Mouse (Mus musculus) lung, embryonic 16.5 days (tissue): Measurements from ENCODE around the gene Tmem26. TPM values are rescaled to one million over a fixed set of nuclear protein-coding genes. Genes with fewer than 3 reads are reported as not detected.
"Not testable (repeated sequence)": the region's sequence is repeated elsewhere in the genome, so short reads cannot be mapped to it uniquely, and the experiment has no call there.

Experiments used
- ATAC-seq: fragments of 200-750 bp; cut with Nextera tagmentation; 2 replicates; pipeline ENCODE4 v1.8.0; 2017; ENCODE audit warnings: low read depth, mild to moderate bottlenecking, moderate library complexity
- H3K27ac ChIP-seq: fragments of 300-500 bp; sonication (generic); 2 replicates; pipeline ENCODE4 v1.5.1; 2014; ENCODE audit warnings: mild to moderate bottlenecking, control low read depth, low read length
- H3K27me3 ChIP-seq: fragments of 300-500 bp; sonication (generic); 2 replicates; pipeline ENCODE4 v1.6.1; 2014; ENCODE audit warnings: low read depth, low read length, mixed read lengths; ENCODE audit not compliant: control insufficient read depth, insufficient read depth
- H3K36me3 ChIP-seq: fragments of 300-500 bp; sonication (generic); 2 replicates; pipeline ENCODE4 v1.6.1; 2014; ENCODE audit warnings: low read length; ENCODE audit not compliant: control insufficient read depth, insufficient read depth
- H3K4me1 ChIP-seq: fragments of 300-500 bp; sonication (generic); replicated peaks from 2 replicates; pipeline ENCODE4 v1.6.1; 2014; ENCODE audit warnings: low read length, mixed read lengths; ENCODE audit not compliant: control insufficient read depth, insufficient read depth
- H3K4me2 ChIP-seq: fragments of 300-500 bp; sonication (generic); 2 replicates; pipeline ENCODE4 v1.6.1; 2014; ENCODE audit warnings: low read depth, low read length, control low read depth
- H3K4me3 ChIP-seq: fragments of 300-500 bp; sonication (generic); 2 replicates; pipeline ENCODE4 v1.5.1; 2014; ENCODE audit warnings: mild to moderate bottlenecking, low read length, control low read depth
- H3K9ac ChIP-seq: fragments of 300-500 bp; sonication (generic); 2 replicates; pipeline ENCODE4 v1.6.1; 2014; ENCODE audit warnings: low read length, control low read depth
- H3K9me3 ChIP-seq: fragments of 300-500 bp; sonication (generic); 2 replicates; pipeline ENCODE4 v1.6.1; 2016; ENCODE audit warnings: low read length; ENCODE audit not compliant: control insufficient read depth
- WGBS: fragments of 180-500 bp; shearing (Covaris S2); extraction: QIAGEN DNeasy Blood & Tissue Kit; methylation state at CpG from one replicate; pipeline ENCODE4 v1.1.7; 2014; 5-methylcytosine and 5-hydroxymethylcytosine counted together
- polyA plus RNA-seq: library from polyadenylated mRNA; unstranded; fragments of >200 nt; fragmentation: Nextera tagmentation; extraction: Ambion mirVana; gene quantifications from 2 replicates; pipeline ENCODE4 v1.2.1, GENCODE M21; 2015

The Tmem26 gene
- polyA plus RNA-seq, 1 experiment from 2014 or later = 8.1 TPM

DNA sequence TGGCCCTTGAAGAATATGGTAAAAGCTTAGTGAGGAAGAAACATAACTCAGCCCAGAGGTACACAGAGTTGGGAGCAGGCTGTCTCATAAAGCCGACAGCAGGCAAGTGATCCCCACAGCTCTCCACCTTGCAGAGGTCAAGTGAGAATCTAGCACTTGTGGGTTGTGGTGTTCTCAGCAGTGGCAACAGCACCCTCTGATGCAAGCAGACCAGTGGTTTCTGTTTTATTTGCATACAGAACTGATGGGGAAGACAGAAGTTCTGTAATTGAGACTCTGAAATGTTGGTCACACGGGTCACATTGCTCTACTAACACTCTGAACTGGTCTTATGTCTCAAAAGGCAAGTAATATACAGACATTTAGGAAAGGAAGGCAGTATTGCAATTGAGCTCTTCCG is 12.2 kb downstream of the Tmem26 start:
- Histone ChIP-seq H3K27me3 (no peaks in the 10 kb centered on the region), H3K9ac (no peak overlapping the region), H3K27ac (no peak overlapping the region), H3K4me1 (no peaks in the 10 kb centered on the region), H3K4me2 (no peak overlapping the region), H3K4me3 (no peak overlapping the region), H3K36me3 (no peaks in the 10 kb centered on the region), H3K9me3 (no peaks in the 10 kb centered on the region)
- WGBS = 77% methylated on average over 3 of the region's 3 CpGs
- no peak for ATAC-seq

DNA sequence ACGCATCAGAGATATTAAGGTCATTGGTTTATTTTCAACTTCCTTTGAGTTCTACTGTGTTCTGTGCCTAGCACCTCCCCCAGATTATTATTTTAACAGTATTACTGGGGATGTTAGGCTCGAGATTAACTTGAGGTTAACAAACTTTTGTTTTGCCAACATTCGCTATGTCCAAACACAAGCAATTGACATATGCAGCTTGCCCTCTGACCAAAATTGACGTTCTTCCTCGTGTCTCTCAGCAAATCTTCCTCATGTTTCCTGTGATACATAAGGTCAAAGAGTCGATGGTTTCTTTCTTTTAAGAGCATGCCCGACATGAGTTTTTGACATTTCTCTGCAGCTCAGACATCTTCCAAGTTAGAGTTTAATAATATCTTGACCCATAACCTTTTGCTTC is 13.9 kb downstream of the Tmem26 start:
- H3K27me3 ChIP-seq = no peaks in the 10 kb centered on the region
- H3K4me3 ChIP-seq = no peak overlapping the region
- H3K9me3 ChIP-seq = no peaks in the 10 kb centered on the region
- no peaks in the 10 kb centered on the region for H3K36me3 ChIP-seq
- H3K4me2 ChIP-seq = no peak overlapping the region
- 50% methylated on average over 7 of the region's 7 CpGs for WGBS
- ATAC-seq = no peak
- H3K9ac ChIP-seq = no peak overlapping the region
- no peak overlapping the region for H3K27ac ChIP-seq
- H3K4me1 ChIP-seq = no peaks in the 10 kb centered on the region

DNA sequence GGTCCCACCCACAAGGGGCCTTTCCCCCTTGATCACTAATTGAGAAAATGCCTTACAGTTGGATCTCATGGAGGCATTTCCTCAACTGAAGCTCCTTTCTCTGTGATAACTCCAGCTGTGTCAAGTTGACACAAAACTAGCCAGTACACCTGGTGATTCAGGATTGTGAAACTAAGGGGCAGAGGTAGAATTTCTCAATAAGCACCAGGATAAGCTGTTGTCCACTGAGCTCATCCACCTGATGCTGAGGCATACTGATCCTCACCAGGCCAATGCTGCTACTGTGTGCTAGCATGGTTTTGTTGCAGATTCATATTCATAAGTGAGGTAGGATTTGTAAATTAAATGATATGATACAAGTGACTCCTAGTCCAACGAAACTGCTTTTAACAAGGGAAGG is 15.5 kb downstream of the Tmem26 start:
- H3K9ac ChIP-seq, H3K27ac ChIP-seq, H3K4me1 ChIP-seq, H3K4me2 ChIP-seq, H3K27me3 ChIP-seq, H3K4me3 ChIP-seq, ATAC-seq, H3K9me3 ChIP-seq, H3K36me3 ChIP-seq: not testable (repeated sequence)
- WGBS = 85% methylated on average over 1 of the region's 1 CpGs

DNA sequence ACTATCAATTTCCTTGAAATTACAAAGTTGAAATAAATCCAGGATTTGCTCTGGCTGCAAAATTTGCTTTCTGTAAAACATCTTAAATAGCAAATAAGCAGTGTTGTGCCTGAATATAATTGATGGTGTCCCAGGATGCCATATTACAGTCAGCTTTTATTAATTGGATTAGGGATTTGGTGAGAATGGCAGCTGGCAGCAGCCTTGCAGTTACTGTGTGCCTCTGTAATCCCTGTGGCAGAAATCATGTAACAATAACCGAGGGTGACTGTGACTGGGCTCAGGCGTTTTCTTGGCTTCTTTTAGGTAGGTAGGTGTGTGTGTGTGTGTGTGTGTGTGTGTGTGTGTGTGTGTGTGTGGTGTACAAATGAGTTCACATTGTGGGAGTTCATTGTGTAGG is 16.8 kb downstream of the Tmem26 start:
- no peak overlapping the region for H3K4me3 ChIP-seq
- H3K4me2 ChIP-seq = no peak overlapping the region
- H3K9ac ChIP-seq = no peak overlapping the region
- WGBS = 75% methylated on average over 2 of the region's 2 CpGs
- H3K9me3 ChIP-seq = no peaks in the 10 kb centered on the region
- no peak overlapping the region for H3K27ac ChIP-seq
- no peak for ATAC-seq
- no peaks in the 10 kb centered on the region for H3K4me1 ChIP-seq
- H3K27me3 ChIP-seq = no peaks in the 10 kb centered on the region
- no peaks in the 10 kb centered on the region for H3K36me3 ChIP-seq

DNA sequence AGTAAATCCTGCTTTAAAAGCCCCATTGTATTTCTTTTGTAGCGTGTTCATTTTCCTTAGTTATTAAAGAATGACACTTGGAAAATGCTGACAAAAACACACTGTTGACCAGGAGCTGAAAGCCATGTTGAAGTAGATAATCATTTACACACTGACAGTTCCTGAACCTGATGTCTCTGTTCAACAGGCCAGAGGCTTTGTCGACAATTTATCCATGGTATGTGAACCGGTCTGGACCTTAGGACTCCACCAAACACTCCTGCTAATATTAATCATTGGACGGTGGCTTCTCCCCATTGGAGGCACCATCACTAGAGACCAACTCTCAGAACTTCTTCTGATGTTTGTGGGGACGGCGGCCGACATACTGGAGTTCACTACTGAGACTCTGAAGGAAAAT is 27.5 kb downstream of the Tmem26 start:
- WGBS = 78% methylated on average over 7 of the region's 7 CpGs
- Histone ChIP-seq H3K4me3 (no peak overlapping the region), H3K4me2 (no peak overlapping the region), H3K9me3 (no peaks in the 10 kb centered on the region), H3K9ac (no peak overlapping the region), H3K4me1 (no peaks in the 10 kb centered on the region; the same call in 1 of the 2 replicates), H3K27ac (no peak overlapping the region), H3K36me3 (no peaks in the 10 kb centered on the region), H3K27me3 (no peaks in the 10 kb centered on the region)
- no peak for ATAC-seq

DNA sequence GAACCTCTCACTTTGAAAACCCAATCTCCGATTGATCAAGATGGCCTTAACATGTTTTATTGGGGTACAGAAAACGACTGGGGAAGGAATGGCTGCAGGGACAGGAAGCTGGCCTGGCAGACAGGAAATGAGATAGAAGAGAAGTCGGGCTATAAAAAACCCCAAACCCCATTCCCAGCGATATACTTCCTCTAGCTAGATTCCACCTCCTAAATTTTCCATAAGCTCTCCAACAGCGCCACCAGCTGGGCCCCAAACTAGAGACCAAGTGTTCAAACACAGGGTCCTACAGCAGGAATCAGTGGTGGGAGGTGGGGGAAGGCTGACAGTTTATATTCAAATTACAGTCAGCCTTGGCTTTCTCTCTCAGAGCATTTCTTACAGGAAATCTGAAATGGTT is 35.8 kb downstream of the Tmem26 start:
- no peak overlapping the region for H3K9ac ChIP-seq
- no peak overlapping the region for H3K4me3 ChIP-seq
- H3K4me2 ChIP-seq = no peak overlapping the region
- no peaks in the 10 kb centered on the region for H3K9me3 ChIP-seq
- 39% methylated on average over 5 of the region's 5 CpGs for WGBS
- no peaks in the 10 kb centered on the region for H3K27me3 ChIP-seq
- H3K27ac ChIP-seq = no peak overlapping the region
- ATAC-seq = no peak
- no peaks in the 10 kb centered on the region for H3K36me3 ChIP-seq
- H3K4me1 ChIP-seq = 0 out of 2 replicates have a peak, but pooled peaks cover 4% of the 10 kb centered on the region

DNA sequence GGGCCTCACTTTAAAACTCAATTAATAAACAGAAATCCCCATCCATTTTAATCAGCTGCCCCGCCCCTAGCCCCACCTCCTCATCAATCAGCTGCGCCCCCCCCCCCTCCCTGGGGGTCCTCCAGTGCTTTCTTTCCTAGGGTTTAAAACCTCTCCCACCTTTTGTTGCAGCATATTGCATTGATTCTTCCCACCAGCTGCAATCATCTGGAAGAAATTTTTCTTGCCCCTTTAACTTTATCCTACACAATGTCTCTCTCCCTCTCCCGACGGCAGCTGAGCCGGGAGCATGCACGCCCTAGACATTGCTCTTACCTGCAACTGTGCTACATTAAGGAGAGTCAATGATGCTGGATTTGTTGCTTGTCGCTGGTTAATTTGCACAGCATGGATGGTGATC is 36.3 kb downstream of the Tmem26 start:
- H3K27ac ChIP-seq = no peak overlapping the region
- no peak overlapping the region for H3K4me3 ChIP-seq
- H3K9ac ChIP-seq = no peak overlapping the region
- H3K4me1 ChIP-seq = 0 out of 2 replicates have a peak, but pooled peaks cover 4% of the 10 kb centered on the region
- no peaks in the 10 kb centered on the region for H3K9me3 ChIP-seq
- H3K4me2 ChIP-seq = no peak overlapping the region
- no peak for ATAC-seq
- H3K27me3 ChIP-seq = no peaks in the 10 kb centered on the region
- WGBS = 65% methylated on average over 7 of the region's 7 CpGs
- H3K36me3 ChIP-seq = no peaks in the 10 kb centered on the region

DNA sequence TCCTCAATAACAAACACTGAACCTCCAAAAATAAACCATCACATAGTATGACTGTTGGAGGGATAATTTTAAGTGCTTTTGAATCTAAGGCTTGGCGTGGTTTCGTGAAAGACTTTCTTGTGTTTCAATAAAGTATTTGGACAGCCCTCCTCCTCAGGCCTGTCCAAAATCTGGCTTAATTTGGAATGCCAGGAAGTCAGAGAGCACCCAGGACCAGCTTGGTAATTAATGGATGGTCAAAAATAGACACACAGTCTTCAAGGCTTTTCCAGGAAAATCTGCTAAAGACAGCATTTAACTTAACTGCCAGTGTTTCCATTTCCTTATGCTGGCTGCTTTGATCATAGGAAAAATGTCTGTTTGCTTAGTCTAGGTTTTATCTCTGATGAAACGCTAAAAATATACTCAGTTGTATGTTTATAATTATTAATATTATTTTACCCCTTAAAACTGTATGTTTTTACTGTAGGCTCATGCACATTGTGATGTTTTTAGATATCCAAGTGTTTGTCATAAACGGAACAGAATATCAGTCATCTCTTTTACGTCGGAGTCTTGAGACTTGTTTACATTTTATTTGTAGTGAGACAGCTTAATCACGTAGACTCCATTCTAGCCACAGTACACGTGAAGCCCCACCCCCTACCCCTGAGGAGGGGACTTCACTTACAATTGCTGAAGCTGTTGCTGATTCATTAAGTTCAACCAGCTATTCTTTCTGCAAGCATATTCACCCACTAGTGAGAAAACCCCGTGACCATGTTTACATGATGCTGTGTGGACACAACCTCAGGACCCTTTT is 57.8 kb downstream of the Tmem26 start:
- peak overlapping the region; percentile 64 for H3K27ac ChIP-seq
- no peaks in the 10 kb centered on the region for H3K36me3 ChIP-seq
- peak; percentile 88 for ATAC-seq

DNA sequence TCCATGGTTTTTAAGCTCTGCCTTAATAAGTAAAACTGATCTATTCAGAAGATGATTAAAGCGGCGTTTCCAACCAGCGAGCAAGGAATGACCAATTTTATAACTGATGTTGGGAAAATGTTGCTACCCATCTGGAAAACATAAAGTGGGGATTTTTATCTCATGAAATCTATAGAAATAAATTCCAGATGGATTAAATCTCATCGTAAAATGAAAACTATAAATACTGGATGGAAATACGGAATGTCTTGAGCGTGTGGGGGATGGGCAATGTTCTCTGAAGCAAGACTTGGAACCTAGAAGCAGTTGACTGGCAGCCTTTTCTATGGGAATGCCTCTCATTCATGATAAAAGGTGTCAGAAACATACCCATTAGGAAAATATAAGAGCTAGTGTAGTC is 59.3 kb downstream of the Tmem26 start:
- ATAC-seq = no peak
- H3K9ac ChIP-seq = no peak overlapping the region
- H3K27ac ChIP-seq = no peak overlapping the region
- H3K9me3 ChIP-seq = no peaks in the 10 kb centered on the region
- no peak overlapping the region for H3K4me2 ChIP-seq
- peaks cover 3% of the 10 kb centered on the region; the same call in 1 of the 2 replicates for H3K4me1 ChIP-seq
- no peaks in the 10 kb centered on the region for H3K36me3 ChIP-seq
- no peak overlapping the region for H3K4me3 ChIP-seq
- H3K27me3 ChIP-seq = no peaks in the 10 kb centered on the region
- 83% methylated on average over 6 of the region's 6 CpGs for WGBS

More for the DNA sequence above, 57.8 kb downstream of the Tmem26 start:
- H3K4me2 ChIP-seq = no peak overlapping the region
- no peak overlapping the region for H3K9ac ChIP-seq
- 36% methylated on average over 9 of the region's 9 CpGs for WGBS
- no peak overlapping the region for H3K4me3 ChIP-seq
- peaks cover 3% of the 10 kb centered on the region; the same call in 1 of the 2 replicates for H3K4me1 ChIP-seq
- H3K27me3 ChIP-seq = no peaks in the 10 kb centered on the region
- no peaks in the 10 kb centered on the region for H3K9me3 ChIP-seq
